Mouse (Mus musculus): ENCODE data around the gene Zkscan4. TPM values are rescaled to one million over a fixed set of nuclear protein-coding genes. Genes with fewer than 3 reads are reported as not detected.
"Not testable (repeated sequence)": the region's sequence is repeated elsewhere in the genome, so short reads cannot be mapped to it uniquely, and the experiment has no call there.

Gene Zkscan4
- polyA plus RNA-seq, 1 experiment from 2014 or later: 4.5 TPM

GRCm38 (mm10) chr13:21501182-21501581 is 22.5 kb downstream of the Zkscan4 start, which contains the start of gene Gm11273:
Gene Gm11273 (minus strand): TSS chr13:21501418.
- H3K4me2 ChIP-seq (replicated peaks; ENCODE audit: low read depth, low read length); ATAC-seq (ENCODE audit: low FRiP score, low TSS enrichment); H3K4me1 ChIP-seq (ENCODE audit: insufficient read depth, low read length); H3K27me3 ChIP-seq (ENCODE audit: insufficient read depth, low read length); H3K4me3 ChIP-seq (ENCODE audit: low read length); H3K9me3 ChIP-seq (ENCODE audit: low read length); H3K27ac ChIP-seq (ENCODE audit: low read length); H3K36me3 ChIP-seq (ENCODE audit: insufficient read depth, low read length); H3K9ac ChIP-seq (replicated peaks; ENCODE audit: low read length): not testable (repeated sequence)
- 95% methylated on average over 16 of the region's 17 CpGs for WGBS

- Histone ChIP-seq H3K27me3 (ENCODE audit: insufficient read depth, low read length) (no peaks in the 10 kb centered on the region), H3K9me3 (ENCODE audit: low read length) (no peaks in the 10 kb centered on the region), H3K4me3 (ENCODE audit: low read length) (no peak overlapping the region), H3K36me3 (ENCODE audit: insufficient read depth, low read length) (no peaks in the 10 kb centered on the region), H3K4me1 (ENCODE audit: insufficient read depth, low read length) (no peaks in the 10 kb centered on the region), H3K4me2 (replicated peaks; ENCODE audit: low read depth, low read length) (no peak overlapping the region), H3K9ac (replicated peaks; ENCODE audit: low read length) (no peak overlapping the region), H3K27ac (ENCODE audit: low read length) (no peak overlapping the region)
- 95% methylated on average over 5 of the region's 5 CpGs for WGBS
- no peak for ATAC-seq (ENCODE audit: low FRiP score, low TSS enrichment)
Observed at GRCm38 (mm10) chr13:21502296-21502695, 23.6 kb downstream of the Zkscan4 start.

GRCm38 (mm10) chr13:21506221-21506649 is 27.5 kb downstream of the Zkscan4 start:
- H3K4me3 ChIP-seq (ENCODE audit: low read length): peak overlapping the region; percentile 63
- no peaks in the 10 kb centered on the region for H3K9me3 ChIP-seq (ENCODE audit: low read length)
- H3K4me2 ChIP-seq (replicated peaks; ENCODE audit: low read depth, low read length): peak overlapping the region; percentile 69
- H3K9ac ChIP-seq (replicated peaks; ENCODE audit: low read length): peak overlapping the region; percentile 74
- ATAC-seq (ENCODE audit: low FRiP score, low TSS enrichment): peak; percentile 100
- H3K27ac ChIP-seq (ENCODE audit: low read length): peak overlapping the region; percentile 80
- no peaks in the 10 kb centered on the region for H3K27me3 ChIP-seq (ENCODE audit: insufficient read depth, low read length)
- H3K4me1 ChIP-seq (ENCODE audit: insufficient read depth, low read length): no peaks in the 10 kb centered on the region
- H3K36me3 ChIP-seq (ENCODE audit: insufficient read depth, low read length): no peaks in the 10 kb centered on the region
- under 1% methylated on average over 21 of the region's 21 CpGs for WGBS

- H3K9ac ChIP-seq (replicated peaks; ENCODE audit: low read length): peak overlapping the region; percentile 51
- WGBS: 38% methylated on average over 7 of the region's 7 CpGs
Observed at GRCm38 (mm10) chr13:21530136-21530535, 51.4 kb downstream of the Zkscan4 start.

GRCm38 (mm10) chr13:21530781-21531201 is 52.1 kb downstream of the Zkscan4 start, which contains the start of gene Zkscan8:
Gene Zkscan8 (minus strand): TSS chr13:21531120.
- H3K4me2 ChIP-seq (replicated peaks; ENCODE audit: low read depth, low read length): peak within 1 kb of the TSS; percentile 80
- no peaks in the 10 kb centered on the region for H3K27me3 ChIP-seq (ENCODE audit: insufficient read depth, low read length)
- H3K4me3 ChIP-seq (ENCODE audit: low read length): peak within 1 kb of the TSS; percentile 81
- 0% methylated on average over 39 of the region's 39 CpGs for WGBS
- peak within 1 kb of the TSS; percentile 94 for H3K27ac ChIP-seq (ENCODE audit: low read length)
- no peaks in the 10 kb centered on the region for H3K9me3 ChIP-seq (ENCODE audit: low read length)
- H3K9ac ChIP-seq (replicated peaks; ENCODE audit: low read length): peak within 1 kb of the TSS; percentile 100
- H3K36me3 ChIP-seq (ENCODE audit: insufficient read depth, low read length): peaks cover 11% of the 10 kb centered on the region
- peak; percentile 99 for ATAC-seq (ENCODE audit: low FRiP score, low TSS enrichment)
- H3K4me1 ChIP-seq (ENCODE audit: insufficient read depth, low read length): peaks cover 6% of the 10 kb centered on the region; the same call in 1 of the 2 replicates

More at GRCm38 (mm10) chr13:21530136-21530535, 51.4 kb downstream of the Zkscan4 start:
- no peak for ATAC-seq (ENCODE audit: low FRiP score, low TSS enrichment)
- peaks cover 6% of the 10 kb centered on the region; the same call in 1 of the 2 replicates for H3K4me1 ChIP-seq (ENCODE audit: insufficient read depth, low read length)
- H3K36me3 ChIP-seq (ENCODE audit: insufficient read depth, low read length): peaks cover 15% of the 10 kb centered on the region
- H3K27me3 ChIP-seq (ENCODE audit: insufficient read depth, low read length): no peaks in the 10 kb centered on the region
- peak overlapping the region; percentile 81 for H3K4me3 ChIP-seq (ENCODE audit: low read length)
- H3K9me3 ChIP-seq (ENCODE audit: low read length): no peaks in the 10 kb centered on the region
- H3K4me2 ChIP-seq (replicated peaks; ENCODE audit: low read depth, low read length): peak overlapping the region; percentile 80
- H3K27ac ChIP-seq (ENCODE audit: low read length): no peak overlapping the region

MicroRNAs encoded within 50 kb of the gene (microRNA counts, 519-probe panel; counts per million panel counts)
- 3,277 counts per million, percentile 76 among the panel's probes with 10 or more counts for microRNA mmu-miR-1896

Small RNA genes within 50 kb of the gene (microRNA-seq; reads per million reads assigned to microRNA genes)
- not detected for gene Mir1896

Other genes starting within 250 kb of the Zkscan4 start
- gene Gpx5, start 186.2 kb upstream of the Zkscan4 start, polyA plus RNA-seq (2015; fragmentation: Nextera tagmentation; extraction: Ambion mirVana): not detected in 2 replicates
- 10.7 and 11.8 TPM in 2 replicates for gene Gpx6, start 166.8 kb upstream of the Zkscan4 start, polyA plus RNA-seq (2015; fragmentation: Nextera tagmentation; extraction: Ambion mirVana)
- not detected in 2 replicates for gene Olfr1367, start 132.0 kb upstream of the Zkscan4 start, polyA plus RNA-seq (2015; fragmentation: Nextera tagmentation; extraction: Ambion mirVana)
- 12.9 and 13.9 TPM in 2 replicates for gene Zscan12, start 116.1 kb upstream of the Zkscan4 start, polyA plus RNA-seq (2015; fragmentation: Nextera tagmentation; extraction: Ambion mirVana)
- 88.0 and 91.8 TPM in 2 replicates for gene Zkscan3, start 76.2 kb upstream of the Zkscan4 start, polyA plus RNA-seq (2015; fragmentation: Nextera tagmentation; extraction: Ambion mirVana)
- 3.8 and 4.7 TPM in 2 replicates for gene Pgbd1, start 37.8 kb upstream of the Zkscan4 start, polyA plus RNA-seq (2015; fragmentation: Nextera tagmentation; extraction: Ambion mirVana)
- gene Zscan26, start 25.2 kb upstream of the Zkscan4 start, polyA plus RNA-seq (2015; fragmentation: Nextera tagmentation; extraction: Ambion mirVana): 22.9 and 32.2 TPM in 2 replicates
- gene Nkapl, start 10.4 kb upstream of the Zkscan4 start, polyA plus RNA-seq (2015; fragmentation: Nextera tagmentation; extraction: Ambion mirVana): 1.9 and 2.3 TPM in 2 replicates
- gene Gm10065, start 534 bp downstream of the Zkscan4 start, polyA plus RNA-seq (2015; fragmentation: Nextera tagmentation; extraction: Ambion mirVana): not detected in 2 replicates
- 0.46 and 1.6 TPM in 2 replicates for gene AK157302, start 16.3 kb downstream of the Zkscan4 start, polyA plus RNA-seq (2015; fragmentation: Nextera tagmentation; extraction: Ambion mirVana)
- 9.9 and 19.3 TPM in 2 replicates for gene Gm11273, start 22.5 kb downstream of the Zkscan4 start, polyA plus RNA-seq (2015; fragmentation: Nextera tagmentation; extraction: Ambion mirVana)
- 6.8 and 7.0 TPM in 2 replicates for gene Zkscan8, start 52.2 kb downstream of the Zkscan4 start, polyA plus RNA-seq (2015; fragmentation: Nextera tagmentation; extraction: Ambion mirVana)
- gene Olfr1366, start 63.9 kb downstream of the Zkscan4 start, polyA plus RNA-seq (2015; fragmentation: Nextera tagmentation; extraction: Ambion mirVana): 0.16 and 0.17 TPM in 2 replicates
- gene Olfr1535, start 81.0 kb downstream of the Zkscan4 start, polyA plus RNA-seq (2015; fragmentation: Nextera tagmentation; extraction: Ambion mirVana): not detected in 2 replicates
- not detected in 2 replicates for gene Olfr1364, start 102.9 kb downstream of the Zkscan4 start, polyA plus RNA-seq (2015; fragmentation: Nextera tagmentation; extraction: Ambion mirVana)
- gene Olfr1362, start 135.1 kb downstream of the Zkscan4 start, polyA plus RNA-seq (2015; fragmentation: Nextera tagmentation; extraction: Ambion mirVana): not detected in 2 replicates
- gene Olfr11, start 163.6 kb downstream of the Zkscan4 start, polyA plus RNA-seq (2015; fragmentation: Nextera tagmentation; extraction: Ambion mirVana): not detected in 2 replicates
- not detected in 2 replicates for gene Olfr1361, start 184.5 kb downstream of the Zkscan4 start, polyA plus RNA-seq (2015; fragmentation: Nextera tagmentation; extraction: Ambion mirVana)
- not detected in 2 replicates for gene Olfr1360, start 198.5 kb downstream of the Zkscan4 start, polyA plus RNA-seq (2015; fragmentation: Nextera tagmentation; extraction: Ambion mirVana)
- not detected in 2 replicates for gene Olfr1359, start 219.2 kb downstream of the Zkscan4 start, polyA plus RNA-seq (2015; fragmentation: Nextera tagmentation; extraction: Ambion mirVana)
- 1.9 and 3.8 TPM in 2 replicates for gene Hist1h2bl, start 237.2 kb downstream of the Zkscan4 start, polyA plus RNA-seq (2015; fragmentation: Nextera tagmentation; extraction: Ambion mirVana)
- gene Hist1h2ai, start 237.5 kb downstream of the Zkscan4 start, polyA plus RNA-seq (2015; fragmentation: Nextera tagmentation; extraction: Ambion mirVana): 13.5 and 20.3 TPM in 2 replicates
- gene Hist1h3h, start 238.8 kb downstream of the Zkscan4 start, polyA plus RNA-seq (2015; fragmentation: Nextera tagmentation; extraction: Ambion mirVana): 6.2 and 12.4 TPM in 2 replicates
- 4.3 and 4.4 TPM in 2 replicates for gene Hist1h2bm, start 243.1 kb downstream of the Zkscan4 start, polyA plus RNA-seq (2015; fragmentation: Nextera tagmentation; extraction: Ambion mirVana)

Data from kidney, embryonic 16.5 days (tissue).